ENCODE assay signal across 7 mouse cellular contexts in the genomic region with DNA sequence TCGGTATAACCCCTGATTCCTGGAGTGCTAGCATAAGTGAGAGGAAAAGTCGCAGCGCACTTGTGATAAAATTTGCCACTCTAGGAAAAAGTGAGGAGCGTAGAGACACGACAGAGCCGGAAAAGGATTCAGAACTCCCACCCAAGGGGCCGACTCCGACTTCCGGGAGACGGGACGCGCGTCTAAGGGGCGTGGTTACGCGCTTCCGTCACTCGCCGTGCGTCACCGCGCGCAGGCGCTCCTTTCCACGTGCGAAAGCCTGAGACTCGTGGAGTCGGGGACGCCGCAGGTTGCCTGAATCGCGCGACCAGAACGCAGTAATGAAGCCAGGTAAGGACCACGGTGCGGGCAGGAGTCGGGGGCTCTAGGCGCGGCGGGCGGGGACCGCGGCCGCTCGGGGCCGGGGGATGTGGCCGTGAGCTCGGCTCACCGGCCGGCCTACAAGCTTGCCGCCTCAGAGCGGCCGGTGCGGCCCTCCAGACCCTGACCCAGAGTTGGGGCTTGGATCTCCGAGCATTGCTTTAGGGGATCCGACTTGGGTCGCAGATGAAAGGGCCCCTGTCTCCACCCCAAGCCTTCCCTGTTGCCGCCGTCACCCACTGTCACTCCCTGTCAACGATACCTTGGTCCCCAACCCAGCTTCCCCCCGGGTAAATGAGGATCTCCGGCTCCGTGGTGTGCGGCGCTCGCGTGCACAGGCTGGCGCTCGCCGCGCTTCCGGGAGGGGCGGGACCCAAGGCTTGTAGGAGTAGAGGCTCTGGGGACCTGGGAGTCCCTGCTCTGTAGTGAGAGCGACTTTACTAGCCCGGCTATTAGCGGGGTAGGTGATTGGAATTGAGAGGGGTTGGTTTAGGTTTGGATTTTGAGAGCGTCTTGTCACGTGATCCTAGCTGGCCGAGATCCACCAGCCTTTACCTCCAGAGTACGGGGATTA. TPM values are rescaled to one million over a fixed set of nuclear protein-coding genes. Genes with fewer than 3 reads are reported as not detected.
DNase-seq lines count a peak whose midpoint lies in the region; ATAC-seq lines count a peak whose summit lies in the region.

A gene (plus strand): TSS at position 222 of the 934 bp plus-strand sequence.

- 0 out of 2 replicates have a peak within 1 kb of the TSS, but pooled peaks have one; percentile 8 for H3K27ac ChIP-seq in embryonic facial prominence, embryonic 11.5 days (replicated peaks; ENCODE audit: low read depth, low read length)
- H3K27ac ChIP-seq in limb, embryonic 11.5 days (replicated peaks; ENCODE audit: low read depth, low read length) = peak within 1 kb of the TSS; percentile 48
- H3K27ac ChIP-seq in midbrain, embryonic 14.5 days (replicated peaks; ENCODE audit: low read depth, low read length) = peak within 1 kb of the TSS; percentile 74

- ATAC-seq in embryonic facial prominence, embryonic 11.5 days (replicated peaks; ENCODE audit: insufficient number of reproducible peaks, low FRiP score, low TSS enrichment, low read depth) = peak; percentile 83
- ATAC-seq in limb, embryonic 11.5 days (ENCODE audit: insufficient number of reproducible peaks, low FRiP score, low TSS enrichment, low read depth) = peak; percentile 83
- peak; percentile 91 for ATAC-seq in midbrain, embryonic 14.5 days (ENCODE audit: low FRiP score, low TSS enrichment)

- no peaks in the 10 kb centered on the region for H3K9me3 ChIP-seq in embryonic facial prominence, embryonic 11.5 days (replicated peaks; ENCODE audit: control insufficient read depth, low read length)
- no peaks in the 10 kb centered on the region for H3K9me3 ChIP-seq in limb, embryonic 11.5 days (ENCODE audit: control insufficient read depth, low read length)
- H3K9me3 ChIP-seq in midbrain, embryonic 14.5 days (ENCODE audit: control insufficient read depth, low read length) = no peaks in the 10 kb centered on the region

- WGBS in embryonic facial prominence, embryonic 11.5 days = under 1% methylated on average over 78 of the region's 80 CpGs
- under 1% methylated on average over 80 of the region's 80 CpGs for WGBS in limb, embryonic 11.5 days
- under 1% methylated on average over 80 of the region's 80 CpGs for WGBS in midbrain, embryonic 14.5 days

- peak; percentile 94 for DNase-seq in adrenal gland, postnatal 14 days
- peak; percentile 97 for DNase-seq in embryonic facial prominence, embryonic 11.5 days (ENCODE audit: low spot score)
- DNase-seq in heart, adult 11 months = peak; percentile 99
- DNase-seq in kidney, adult 18-20 months = peak; percentile 91
- peak; percentile 95 for DNase-seq in limb, embryonic 11.5 days (ENCODE audit: low spot score)
- peak; percentile 98 for DNase-seq in midbrain, embryonic 14.5 days
- peak; percentile 82 to 90 for DNase-seq in spleen, adult 18-20 months

- no peaks in the 10 kb centered on the region for H3K36me3 ChIP-seq in embryonic facial prominence, embryonic 11.5 days (replicated peaks; ENCODE audit: control insufficient read depth, insufficient read depth, low read depth, low read length)
- no peaks in the 10 kb centered on the region; the same call in 1 of the 2 replicates for H3K36me3 ChIP-seq in limb, embryonic 11.5 days (ENCODE audit: control insufficient read depth, insufficient read depth, low read length)
- peaks cover under 1% of the 10 kb centered on the region; the same call in 1 of the 2 replicates for H3K36me3 ChIP-seq in midbrain, embryonic 14.5 days (ENCODE audit: control insufficient read depth, insufficient read depth, low read length)

- no peaks in the 10 kb centered on the region for H3K27me3 ChIP-seq in embryonic facial prominence, embryonic 11.5 days (ENCODE audit: control insufficient read depth, insufficient read depth, low read length)
- no peaks in the 10 kb centered on the region for H3K27me3 ChIP-seq in limb, embryonic 11.5 days (ENCODE audit: control insufficient read depth, insufficient read depth, low read length)
- no peaks in the 10 kb centered on the region for H3K27me3 ChIP-seq in midbrain, embryonic 14.5 days (ENCODE audit: control insufficient read depth, insufficient read depth, low read length)

- H3K4me3 ChIP-seq in embryonic facial prominence, embryonic 11.5 days (ENCODE audit: low read depth, low read length) = peak within 1 kb of the TSS; percentile 73
- peak within 1 kb of the TSS; percentile 66 for H3K4me3 ChIP-seq in limb, embryonic 11.5 days (ENCODE audit: low read depth, low read length)
- peak within 1 kb of the TSS; percentile 78 for H3K4me3 ChIP-seq in midbrain, embryonic 14.5 days (replicated peaks; ENCODE audit: low read depth, low read length)

- H3K4me1 ChIP-seq in embryonic facial prominence, embryonic 11.5 days (ENCODE audit: control insufficient read depth, insufficient read depth, low read length) = peaks cover 3% of the 10 kb centered on the region; the same call in 1 of the 2 replicates
- H3K4me1 ChIP-seq in limb, embryonic 11.5 days (ENCODE audit: control insufficient read depth, insufficient read depth, low read length) = peaks cover 13% of the 10 kb centered on the region
- peaks cover 20% of the 10 kb centered on the region for H3K4me1 ChIP-seq in midbrain, embryonic 14.5 days (ENCODE audit: control insufficient read depth, insufficient read depth, low read length)

- peak within 1 kb of the TSS; percentile 71 for H3K4me2 ChIP-seq in embryonic facial prominence, embryonic 11.5 days (ENCODE audit: low read depth, low read length)
- peak within 1 kb of the TSS; percentile 87 for H3K4me2 ChIP-seq in limb, embryonic 11.5 days (ENCODE audit: low read depth, severe bottlenecking)
- H3K4me2 ChIP-seq in midbrain, embryonic 14.5 days (ENCODE audit: low read length) = peak within 1 kb of the TSS; percentile 73

- H3K9ac ChIP-seq in embryonic facial prominence, embryonic 11.5 days (replicated peaks; ENCODE audit: low read length) = peak within 1 kb of the TSS; percentile 69
- peak within 1 kb of the TSS; percentile 66 for H3K9ac ChIP-seq in limb, embryonic 11.5 days (ENCODE audit: low read length)
- H3K9ac ChIP-seq in midbrain, embryonic 14.5 days (replicated peaks; ENCODE audit: low read length) = peak within 1 kb of the TSS; percentile 69

RNA-seq across cellular contexts. Expression of the gene that starts here (rescaled TPM):
- total RNA-seq in adrenal gland, postnatal 14 days (2021) = 111 and 122 TPM in 2 replicates
- polyA plus RNA-seq in embryonic facial prominence, embryonic 11.5 days (2014; fragmentation: Nextera tagmentation; extraction: Ambion mirVana) = 40.5 and 46.6 TPM in 2 replicates
- 55.7 and 56.1 TPM in 2 replicates for polyA plus RNA-seq in limb, embryonic 11.5 days (2014; fragmentation: Nextera tagmentation; extraction: Ambion mirVana)
- 26.2 and 36.4 TPM in 2 replicates for polyA plus RNA-seq in midbrain, embryonic 14.5 days (2014; fragmentation: Nextera tagmentation; extraction: Ambion mirVana)

Comparison
In these comparisons a context has a peak if more than half of its experiments do, and no peak if none do; other contexts are left out.
1. Peak in every context shown above with its lines: DNase-seq, ATAC-seq, H3K4me3 ChIP-seq and H3K27ac ChIP-seq.
2. H3K27ac ChIP-seq: peak in every context shown above with its lines; median percentile 74 in midbrain, embryonic 14.5 days; 48 in limb, embryonic 11.5 days; 8 in embryonic facial prominence, embryonic 11.5 days.